Mouse (Mus musculus) bone marrow, adult 2 months (tissue): Measurements from ENCODE around the gene B3gnt2.

Experiments
- CTCF ChIP-seq: fragments of 200-500 bp; IDR thresholded peaks from 2 replicates; pipeline ENCODE4 v1.5.1; 2011; ENCODE audit warnings: low read length, control low read depth; ENCODE audit not compliant: control insufficient read depth, insufficient read depth
- POLR2A ChIP-seq: fragments of 200-500 bp; IDR thresholded peaks from 2 replicates; pipeline ENCODE4 v1.6.1; 2011; ENCODE audit warnings: low read depth, mild to moderate bottlenecking, control low read depth, low read length, borderline replicate concordance; ENCODE audit not compliant: control insufficient read depth

DNA sequence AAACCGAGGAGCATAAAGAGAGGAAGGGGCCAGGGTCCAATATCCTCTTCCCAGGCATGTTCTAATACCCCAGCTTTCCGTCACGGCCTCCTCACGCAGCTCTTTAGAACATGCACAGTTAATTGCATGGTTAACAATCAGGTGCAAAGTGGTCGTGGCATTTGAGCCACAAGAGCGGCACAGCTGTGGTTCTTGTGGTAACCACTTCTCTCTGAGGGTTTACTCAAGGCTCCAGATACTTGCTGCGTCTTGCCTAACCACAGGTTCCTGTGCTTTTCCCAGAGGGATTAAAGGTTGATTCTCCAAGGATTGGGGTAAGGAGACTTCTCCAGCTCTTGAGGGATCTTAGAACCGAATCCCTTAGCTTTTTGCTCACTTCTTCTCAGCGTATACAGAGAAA is 30.5 kb upstream of the B3gnt2 start:
- TF ChIP-seq POLR2A = no peak
- TF ChIP-seq CTCF = no peak
